Mouse (Mus musculus) limb, embryonic 11.5 days (tissue): ENCODE data around the gene Plvap. TPM values are rescaled to one million over a fixed set of nuclear protein-coding genes. Genes with fewer than 3 reads are reported as not detected.
A peak's percentile ranks its signal among the peaks of the same experiment; 100 is the strongest.

Source experiments
- ATAC-seq: fragments of 200-750 bp; cut with Nextera tagmentation; 2 replicates; pipeline ENCODE4 v1.8.0; 2017; ENCODE audit warnings: low read depth; ENCODE audit not compliant: insufficient number of reproducible peaks, low FRiP score, low TSS enrichment
- DNase-seq: peaks from one replicate; pipeline ENCODE4 v3.0.0-alpha.2; 2015; ENCODE audit warnings: low spot score
- H3K27ac ChIP-seq: fragments of 300-500 bp; sonication (generic); replicated peaks from 2 replicates; pipeline ENCODE4 v1.5.1; 2014; ENCODE audit warnings: low read depth, mild to moderate bottlenecking, low read length
- H3K27me3 ChIP-seq: fragments of 300-500 bp; sonication (generic); 2 replicates; pipeline ENCODE4 v1.6.1; 2014; ENCODE audit warnings: mild to moderate bottlenecking, low read length, mixed read lengths; ENCODE audit not compliant: control insufficient read depth, insufficient read depth
- H3K36me3 ChIP-seq: fragments of 300-500 bp; sonication (generic); 2 replicates; pipeline ENCODE4 v1.6.1; 2014; ENCODE audit warnings: mild to moderate bottlenecking, low read length, moderate library complexity, mixed read lengths; ENCODE audit not compliant: control insufficient read depth, insufficient read depth
- H3K4me1 ChIP-seq: fragments of 300-500 bp; sonication (generic); 2 replicates; pipeline ENCODE4 v1.6.1; 2014; ENCODE audit warnings: low read length, mixed read lengths; ENCODE audit not compliant: control insufficient read depth, insufficient read depth
- H3K4me2 ChIP-seq: fragments of 300-500 bp; sonication (generic); 2 replicates; pipeline ENCODE4 v1.6.1; 2014; ENCODE audit warnings: low read depth, mild to moderate bottlenecking, moderate library complexity; ENCODE audit not compliant: severe bottlenecking
- H3K4me3 ChIP-seq: fragments of 300-500 bp; sonication (generic); 2 replicates; pipeline ENCODE4 v1.5.1; 2014; ENCODE audit warnings: low read depth, low read length
- H3K9ac ChIP-seq: fragments of 300-500 bp; sonication (generic); 2 replicates; pipeline ENCODE4 v1.6.1; 2014; ENCODE audit warnings: mild to moderate bottlenecking, low read length
- H3K9me3 ChIP-seq: fragments of 300-500 bp; sonication (generic); 2 replicates; pipeline ENCODE4 v1.6.1; 2016; ENCODE audit warnings: low read length; ENCODE audit not compliant: control insufficient read depth
- WGBS: fragments of 180-500 bp; shearing (Covaris S2); extraction: QIAGEN DNeasy Blood & Tissue Kit; methylation state at CpG from one replicate; pipeline ENCODE4 v1.1.7; 2014; 5-methylcytosine and 5-hydroxymethylcytosine counted together
- polyA plus RNA-seq: library from polyadenylated mRNA; unstranded; fragments of >200 nt; fragmentation: Nextera tagmentation; extraction: Ambion mirVana; gene quantifications from 2 replicates; pipeline ENCODE4 v1.2.1, GENCODE M21; 2014

Gene Plvap
- 57.9 and 58.2 TPM in 2 replicates for polyA plus RNA-seq

DNA sequence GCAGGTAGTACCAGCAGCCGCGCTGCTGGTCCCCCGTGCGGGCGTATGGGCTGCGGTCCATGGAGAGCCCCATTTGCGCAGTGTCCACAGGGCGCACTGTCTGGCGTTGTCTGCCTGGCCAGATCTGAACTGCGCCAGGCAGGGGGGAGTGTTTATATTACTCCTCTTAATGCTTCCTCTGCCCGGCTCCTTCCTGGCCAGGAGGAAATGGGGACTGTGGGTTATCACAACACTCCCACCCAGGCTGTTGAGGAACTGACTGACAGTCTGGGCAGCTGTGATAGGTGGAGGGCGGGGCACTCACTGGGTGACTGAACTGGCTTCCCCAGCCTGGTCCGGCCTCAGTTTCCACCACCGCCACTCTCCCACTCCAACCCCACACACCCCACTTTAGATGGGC is at the start of gene Plvap:
Plvap (minus strand) TSS at position 109 of the 400 bp plus-strand sequence.
- DNase-seq (no peak), ATAC-seq (no peak)
- Histone ChIP-seq H3K4me3 (no peak within 1 kb of the TSS), H3K4me2 (no peak within 1 kb of the TSS), H3K4me1 (no peaks in the 10 kb centered on the region), H3K27ac (no peak within 1 kb of the TSS), H3K27me3 (peaks cover 25% of the 10 kb centered on the region), H3K36me3 (no peaks in the 10 kb centered on the region), H3K9me3 (no peaks in the 10 kb centered on the region), H3K9ac (no peak within 1 kb of the TSS)
- WGBS = 52% methylated on average over 12 of the region's 14 CpGs

DNA sequence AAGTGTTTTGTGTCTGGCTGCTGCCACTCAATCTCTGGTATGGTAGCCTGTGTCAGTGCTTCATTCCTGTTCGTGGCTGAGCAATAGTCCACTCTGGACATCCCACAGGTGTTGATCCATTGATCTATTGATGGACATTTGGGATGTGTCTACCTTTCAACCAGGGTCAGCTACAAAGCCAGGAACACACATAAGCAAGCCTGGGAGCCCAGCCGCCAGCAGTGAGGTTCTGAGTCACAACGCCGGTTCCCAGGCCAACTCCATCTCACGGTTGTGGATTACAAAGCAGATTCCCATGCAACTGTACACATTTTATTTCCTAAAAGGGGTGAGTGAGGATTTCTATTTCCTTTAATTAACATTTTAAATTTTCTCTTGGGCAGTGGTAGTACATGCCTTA is 49.2 kb upstream of the Plvap start:
- Histone ChIP-seq H3K4me1 (0 out of 2 replicates have a peak, but pooled peaks cover 7% of the 10 kb centered on the region), H3K4me2 (no peak overlapping the region), H3K27ac (no peak overlapping the region), H3K9me3 (peaks cover 4% of the 10 kb centered on the region; the same call in 1 of the 2 replicates), H3K36me3 (no peaks in the 10 kb centered on the region), H3K27me3 (peaks cover 67% of the 10 kb centered on the region), H3K4me3 (no peak overlapping the region), H3K9ac (no peak overlapping the region)
- 82% methylated on average over 5 of the region's 5 CpGs for WGBS
- DNase-seq = no peak
- ATAC-seq = no peak

DNA sequence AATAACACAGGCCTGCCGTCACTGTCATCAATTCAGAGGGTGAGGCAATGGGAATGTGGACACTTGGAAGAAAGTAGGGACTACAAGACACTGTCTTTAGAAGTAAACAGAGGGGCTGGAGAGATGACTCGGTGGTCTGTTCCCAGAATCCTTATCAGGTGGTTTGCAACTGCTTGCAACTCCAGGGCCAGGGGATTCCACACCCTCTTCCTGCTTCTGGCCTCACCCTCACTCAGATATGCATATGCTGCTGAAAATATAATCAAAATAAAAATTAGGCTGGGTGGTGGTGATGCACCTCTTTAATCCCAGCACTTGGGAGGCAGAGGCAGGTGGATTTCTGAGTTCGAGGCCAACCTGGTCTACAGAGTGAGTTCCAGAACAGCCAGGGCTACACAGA is 48.5 kb upstream of the Plvap start:
- Histone ChIP-seq H3K27me3 (peaks cover 67% of the 10 kb centered on the region), H3K4me3 (no peak overlapping the region), H3K4me1 (0 out of 2 replicates have a peak, but pooled peaks cover 7% of the 10 kb centered on the region), H3K9me3 (peaks cover 4% of the 10 kb centered on the region; the same call in 1 of the 2 replicates), H3K9ac (no peak overlapping the region), H3K27ac (no peak overlapping the region), H3K4me2 (no peak overlapping the region), H3K36me3 (no peaks in the 10 kb centered on the region)
- ATAC-seq (no peak), DNase-seq (no peak)
- WGBS = 67% methylated on average over 3 of the region's 3 CpGs

DNA sequence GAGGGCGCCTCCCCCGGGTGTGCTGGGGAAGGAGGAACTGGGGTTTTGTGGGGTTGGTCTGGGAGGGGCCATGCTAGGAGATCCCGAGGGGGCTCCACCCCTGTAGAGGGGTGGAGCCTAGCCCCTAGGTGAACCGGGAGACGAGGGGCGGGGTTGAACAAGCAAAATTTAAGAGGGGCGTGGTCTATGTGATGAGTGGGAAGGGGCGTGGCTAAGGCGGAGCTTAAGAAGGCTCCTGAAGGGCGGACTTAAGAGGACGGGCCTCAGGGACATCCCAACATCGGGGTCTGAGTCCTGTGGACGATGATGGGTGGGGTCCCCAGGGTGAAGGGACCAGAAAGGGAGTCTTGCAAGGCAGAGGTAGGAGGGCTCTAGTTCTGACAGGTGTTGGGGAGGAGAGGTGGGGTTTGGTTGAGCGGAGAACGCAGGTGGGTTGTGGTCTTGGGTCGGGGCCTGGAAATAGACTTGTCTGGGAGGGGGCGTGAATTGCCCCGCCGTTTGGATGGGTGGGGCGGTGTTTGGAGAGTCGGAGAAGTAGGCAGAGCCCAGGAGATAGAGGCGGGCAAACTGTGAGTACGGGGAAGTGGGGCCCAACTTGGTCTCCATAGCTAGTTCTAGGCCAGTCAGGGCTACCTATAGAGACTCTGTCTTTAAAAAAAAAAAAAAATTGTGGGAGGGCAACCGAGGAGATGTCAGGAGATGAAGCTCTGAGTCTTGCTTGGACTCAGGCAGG is 47.6 kb upstream of the Plvap start:
- 2% methylated on average over 24 of the region's 24 CpGs for WGBS
- ATAC-seq (0 out of 2 replicates have a peak, but pooled peaks have one; percentile 65), DNase-seq (peak; percentile 70)
- H3K36me3 ChIP-seq = no peaks in the 10 kb centered on the region
- H3K27me3 ChIP-seq = peaks cover 67% of the 10 kb centered on the region
- peaks cover 3% of the 10 kb centered on the region; the same call in 1 of the 2 replicates for H3K9me3 ChIP-seq
- peak overlapping the region; percentile 25 for H3K4me3 ChIP-seq
- H3K27ac ChIP-seq = no peak overlapping the region
- H3K4me2 ChIP-seq = peak overlapping the region; percentile 50
- H3K9ac ChIP-seq = no peak overlapping the region
- H3K4me1 ChIP-seq = 0 out of 2 replicates have a peak, but pooled peaks cover 7% of the 10 kb centered on the region

DNA sequence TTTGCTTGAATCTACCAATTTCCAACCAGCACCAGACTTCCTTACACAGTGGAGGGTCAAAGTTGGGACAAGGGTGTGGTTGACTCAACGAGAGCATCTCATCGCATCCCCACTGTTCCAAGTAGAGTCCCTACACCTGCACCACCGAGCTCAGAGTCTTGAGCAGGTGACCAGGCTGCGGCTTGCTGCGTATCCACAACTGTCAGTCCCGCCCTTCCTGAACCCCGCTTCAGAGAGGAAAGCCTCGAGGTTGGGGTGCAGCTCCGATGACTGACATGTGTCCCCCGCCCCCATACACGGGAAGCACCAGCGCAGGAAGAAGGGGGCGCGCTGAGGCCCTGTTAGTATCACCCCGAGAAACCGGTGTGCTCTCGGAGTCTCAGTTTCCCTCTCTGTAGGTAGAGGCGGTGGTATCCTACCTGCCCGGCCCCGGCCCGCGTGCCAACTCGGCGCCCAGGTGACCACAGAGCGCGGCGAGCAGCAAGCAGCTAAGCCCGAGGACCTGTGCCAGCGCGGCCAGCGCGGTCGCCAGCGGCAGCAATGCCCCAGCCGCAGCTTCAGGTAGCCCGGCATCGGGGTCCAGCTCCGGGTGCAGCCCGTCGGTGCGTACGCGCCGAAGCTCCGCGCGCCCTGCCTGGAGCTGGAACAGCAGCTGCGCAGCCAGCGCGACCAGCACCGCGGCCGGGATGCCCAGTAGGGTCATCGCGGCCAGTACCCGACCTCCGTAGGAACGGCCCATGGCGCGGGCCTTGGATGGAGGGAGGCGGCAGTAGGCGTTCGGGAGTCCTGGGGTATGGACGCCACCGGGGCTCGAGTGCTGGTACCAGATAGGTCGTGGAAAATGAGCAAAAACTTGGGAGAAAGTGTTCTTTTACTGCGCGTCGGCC is 46.8 kb upstream of the Plvap start, which contains the start of gene Tmem221:
Tmem221 (minus strand) TSS at position 801 of the 887 bp plus-strand sequence.
- ATAC-seq (no peak), DNase-seq (no peak)
- Histone ChIP-seq H3K9ac (no peak within 1 kb of the TSS), H3K27ac (no peak within 1 kb of the TSS), H3K4me2 (peak within 1 kb of the TSS; percentile 50), H3K9me3 (no peaks in the 10 kb centered on the region), H3K27me3 (peaks cover 64% of the 10 kb centered on the region), H3K36me3 (no peaks in the 10 kb centered on the region), H3K4me3 (peak within 1 kb of the TSS; percentile 25), H3K4me1 (0 out of 2 replicates have a peak, but pooled peaks cover 7% of the 10 kb centered on the region)
- 5% methylated on average over 64 of the region's 70 CpGs for WGBS

DNA sequence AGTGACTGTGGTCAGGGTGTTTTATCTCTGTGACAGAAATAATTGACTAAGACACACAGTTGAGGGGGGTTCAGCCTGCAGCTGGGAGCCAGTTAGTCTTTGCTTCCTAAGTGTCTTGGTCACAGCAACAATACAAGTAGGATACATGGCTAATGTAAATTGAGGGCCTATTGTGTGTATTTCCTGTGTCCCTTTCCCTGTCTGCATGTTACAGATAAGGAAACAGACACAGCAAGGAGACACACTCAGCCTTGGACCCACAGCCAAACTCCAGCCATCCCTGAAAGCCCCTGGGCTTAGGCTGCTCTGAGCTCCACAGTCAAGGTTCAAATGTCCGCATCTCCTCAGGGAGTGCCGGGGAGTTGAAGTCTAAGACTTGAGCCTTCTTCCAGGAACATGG is 43.1 kb upstream of the Plvap start:
- ATAC-seq (no peak), DNase-seq (no peak)
- no peak overlapping the region for H3K4me3 ChIP-seq
- 0 out of 2 replicates have a peak, but pooled peaks cover 7% of the 10 kb centered on the region for H3K4me1 ChIP-seq
- no peak overlapping the region for H3K27ac ChIP-seq
- peaks cover 35% of the 10 kb centered on the region for H3K27me3 ChIP-seq
- no peak overlapping the region for H3K4me2 ChIP-seq
- no peaks in the 10 kb centered on the region for H3K9me3 ChIP-seq
- 82% methylated on average over 2 of the region's 2 CpGs for WGBS
- H3K36me3 ChIP-seq = no peaks in the 10 kb centered on the region
- no peak overlapping the region for H3K9ac ChIP-seq

DNA sequence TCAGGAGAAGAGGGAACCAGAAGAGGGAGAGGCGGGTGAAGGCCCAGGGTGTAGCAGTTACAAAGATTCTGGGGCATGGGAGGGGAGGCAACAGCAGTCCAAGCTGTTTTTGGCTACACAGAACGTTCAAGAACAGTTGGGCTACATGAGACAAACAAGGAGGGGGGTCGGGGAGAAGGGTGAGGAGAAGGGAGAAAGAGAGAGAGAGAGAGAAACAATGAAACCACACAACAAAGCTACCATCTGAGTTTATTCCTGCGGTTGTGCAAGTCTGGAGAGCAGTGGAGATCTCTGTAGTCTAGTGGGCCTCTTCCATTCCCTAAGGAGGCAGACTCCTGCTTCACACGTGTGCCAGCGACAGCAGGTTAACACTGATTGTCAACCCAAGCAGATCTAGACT is 42.4 kb upstream of the Plvap start:
- Histone ChIP-seq H3K4me1 (0 out of 2 replicates have a peak, but pooled peaks cover 6% of the 10 kb centered on the region), H3K4me3 (no peak overlapping the region), H3K36me3 (no peaks in the 10 kb centered on the region), H3K27ac (no peak overlapping the region), H3K9me3 (no peaks in the 10 kb centered on the region), H3K9ac (no peak overlapping the region), H3K27me3 (peaks cover 28% of the 10 kb centered on the region), H3K4me2 (no peak overlapping the region)
- 75% methylated on average over 6 of the region's 6 CpGs for WGBS
- DNase-seq = no peak
- no peak for ATAC-seq

DNA sequence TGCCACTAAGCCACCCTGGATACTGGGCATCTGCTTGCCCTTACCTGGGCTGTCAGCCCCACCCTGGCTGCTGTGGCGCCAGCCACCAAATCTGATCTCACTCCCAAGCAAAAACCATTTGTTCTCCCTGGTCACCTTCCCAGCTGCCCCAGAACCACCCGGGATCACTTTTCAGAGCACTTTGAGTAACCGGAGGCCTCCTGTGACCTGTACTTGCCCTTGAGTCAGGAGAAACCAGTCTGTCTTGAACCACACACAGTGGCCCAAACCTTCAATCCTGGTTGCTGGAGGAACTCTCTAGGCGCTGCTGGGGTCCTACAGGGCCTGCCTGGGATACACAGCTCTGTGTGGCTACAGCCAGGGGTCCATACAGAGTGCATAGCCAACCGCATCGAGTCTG is 41.2 kb upstream of the Plvap start:
- DNase-seq (no peak), ATAC-seq (no peak)
- no peaks in the 10 kb centered on the region for H3K36me3 ChIP-seq
- H3K4me1 ChIP-seq = no peaks in the 10 kb centered on the region
- no peak overlapping the region for H3K9ac ChIP-seq
- no peak overlapping the region for H3K4me2 ChIP-seq
- H3K9me3 ChIP-seq = no peaks in the 10 kb centered on the region
- no peak overlapping the region for H3K27ac ChIP-seq
- no peak overlapping the region for H3K4me3 ChIP-seq
- WGBS = 42% methylated on average over 6 of the region's 6 CpGs
- H3K27me3 ChIP-seq = peaks cover 16% of the 10 kb centered on the region
